Mouse (Mus musculus): Measurements from ENCODE around the gene Gpr146. TPM values are rescaled to one million over a fixed set of nuclear protein-coding genes. Genes with fewer than 3 reads are reported as not detected.

Gpr146 gene
- polyA plus RNA-seq, 1 experiment from 2014 or later, result 5.4 TPM

DNA sequence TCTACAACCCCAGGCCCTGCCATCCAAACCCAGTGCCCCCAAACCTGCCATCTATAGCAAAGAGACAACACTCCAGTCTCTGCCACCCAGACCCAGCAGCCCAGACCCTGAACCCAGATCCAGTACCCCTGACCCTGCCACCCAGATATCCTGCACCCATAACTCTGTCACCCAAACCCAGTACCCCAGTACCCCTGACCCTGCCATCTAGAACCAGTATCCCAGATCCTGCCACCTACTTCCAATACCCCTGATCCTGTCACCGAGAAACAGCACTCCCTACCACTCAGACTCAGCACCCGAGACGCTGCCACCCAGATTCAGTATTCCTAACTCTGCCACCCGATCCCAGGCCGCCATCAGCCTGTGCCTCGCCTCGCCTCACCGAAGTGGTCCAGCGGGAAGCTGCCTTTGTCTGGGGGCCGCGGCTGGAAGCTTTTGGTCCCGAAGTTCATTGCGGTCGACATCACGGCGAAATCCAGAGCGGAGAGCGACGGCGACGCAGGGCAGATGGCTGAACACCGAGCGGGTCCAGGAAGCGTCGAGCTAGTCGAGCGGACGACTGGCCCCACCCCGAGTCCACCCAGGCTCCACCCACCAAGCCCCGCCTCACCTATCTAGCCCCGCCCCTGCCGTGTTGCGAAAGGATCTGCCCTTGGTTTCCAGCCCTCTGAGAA lies 32.7 kb upstream of the Gpr146 start:
- peaks cover 30% of the 10 kb centered on the region for H3K36me3 ChIP-seq
- peak overlapping the region; percentile 95 for H3K9ac ChIP-seq
- peaks cover 29% of the 10 kb centered on the region for H3K4me1 ChIP-seq
- ATAC-seq (replicated peaks; ENCODE audit: low FRiP score), result peak; percentile 89
- peak overlapping the region; percentile 83 for H3K4me3 ChIP-seq (replicated peaks)
- H3K9me3 ChIP-seq (replicated peaks), result no peaks in the 10 kb centered on the region
- peak overlapping the region; percentile 96 for H3K4me2 ChIP-seq
- H3K27me3 ChIP-seq, result no peaks in the 10 kb centered on the region
- WGBS, result under 1% methylated on average over 33 of the region's 33 CpGs
- H3K27ac ChIP-seq, result peak overlapping the region; percentile 88

DNA sequence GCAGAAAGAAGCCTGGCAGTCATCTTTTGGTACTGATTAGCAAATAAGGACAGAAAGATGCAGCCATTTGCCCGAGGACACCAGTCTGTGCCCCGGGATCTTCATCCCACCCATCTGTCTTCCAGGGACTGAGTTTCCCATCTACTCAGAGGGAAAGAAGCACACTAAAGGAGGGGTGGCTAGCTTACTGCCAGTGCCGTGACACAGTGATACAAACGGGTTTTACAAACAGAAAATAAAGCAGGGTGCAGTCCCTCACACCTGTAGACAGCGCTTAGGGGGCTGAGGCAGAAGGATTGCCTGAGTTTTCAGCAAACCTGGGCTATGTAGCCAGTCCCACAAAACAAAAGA lies 32.2 kb upstream of the Gpr146 start:
- H3K4me3 ChIP-seq (replicated peaks), result peak overlapping the region; percentile 83
- peak; percentile 14; the same call in 1 of the 2 replicates for ATAC-seq (replicated peaks; ENCODE audit: low FRiP score)
- H3K27ac ChIP-seq, result peak overlapping the region; percentile 88; the same call in 1 of the 2 replicates
- H3K36me3 ChIP-seq, result peaks cover 24% of the 10 kb centered on the region
- peaks cover 29% of the 10 kb centered on the region for H3K4me1 ChIP-seq
- 9% methylated on average over 5 of the region's 5 CpGs for WGBS
- peak overlapping the region; percentile 95; the same call in 1 of the 2 replicates for H3K9ac ChIP-seq
- no peaks in the 10 kb centered on the region for H3K9me3 ChIP-seq (replicated peaks)
- peak overlapping the region; percentile 96 for H3K4me2 ChIP-seq
- H3K27me3 ChIP-seq, result no peaks in the 10 kb centered on the region

DNA sequence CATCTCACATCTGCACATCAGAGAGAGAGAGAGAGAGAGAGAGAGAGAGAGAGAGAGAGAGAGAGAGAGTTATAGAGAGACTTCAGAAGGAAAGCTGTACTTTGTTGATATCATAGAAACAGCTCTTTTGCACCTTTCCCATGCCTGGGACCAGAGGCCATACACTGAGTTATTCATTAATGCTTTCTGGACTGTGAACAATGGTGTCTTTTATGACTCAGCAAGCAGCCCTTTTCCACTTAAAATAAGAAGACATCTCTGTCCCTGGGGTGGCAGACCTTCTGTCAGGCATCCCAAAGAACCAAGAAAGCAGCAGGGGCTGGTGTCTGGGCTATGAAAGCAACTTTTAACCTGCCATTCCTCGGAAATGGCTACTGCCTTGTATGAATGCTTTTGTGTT lies 30.3 kb upstream of the Gpr146 start:
- peaks cover 8% of the 10 kb centered on the region for H3K36me3 ChIP-seq
- H3K27ac ChIP-seq, result peak overlapping the region; percentile 75; the same call in 1 of the 2 replicates
- H3K4me1 ChIP-seq, result peaks cover 37% of the 10 kb centered on the region
- no peak for ATAC-seq (replicated peaks; ENCODE audit: low FRiP score)
- H3K4me2 ChIP-seq, result no peak overlapping the region
- H3K27me3 ChIP-seq, result peaks cover 10% of the 10 kb centered on the region
- no peak overlapping the region for H3K4me3 ChIP-seq (replicated peaks)
- 64% methylated on average over 1 of the region's 1 CpGs for WGBS
- no peaks in the 10 kb centered on the region for H3K9me3 ChIP-seq (replicated peaks)
- H3K9ac ChIP-seq, result no peak overlapping the region

DNA sequence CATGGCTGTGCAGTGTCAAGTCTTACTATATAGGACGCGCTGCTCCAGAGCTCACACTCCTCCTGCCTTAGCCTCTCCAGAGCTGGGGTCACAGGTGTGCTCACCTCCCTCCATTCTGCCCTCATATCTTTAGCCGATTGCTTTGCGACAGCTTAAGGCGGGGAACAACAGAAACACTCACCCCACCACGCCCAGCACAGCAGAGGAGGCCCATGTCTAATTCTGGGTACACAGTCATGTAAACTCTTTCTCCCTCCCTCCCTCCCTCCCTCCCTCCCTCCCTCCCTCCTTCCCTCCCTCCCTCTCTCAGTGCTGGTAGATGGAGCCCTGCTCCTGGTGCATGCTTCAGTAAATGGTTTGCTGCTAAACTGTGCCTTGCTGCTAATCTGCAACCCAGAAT lies 27.8 kb upstream of the Gpr146 start:
- no peak for ATAC-seq (replicated peaks; ENCODE audit: low FRiP score)
- H3K9ac ChIP-seq, result no peak overlapping the region
- peaks cover 15% of the 10 kb centered on the region for H3K27me3 ChIP-seq
- H3K9me3 ChIP-seq (replicated peaks), result no peaks in the 10 kb centered on the region
- H3K4me1 ChIP-seq, result peaks cover 21% of the 10 kb centered on the region
- H3K27ac ChIP-seq, result no peak overlapping the region
- WGBS, result 78% methylated on average over 6 of the region's 6 CpGs
- no peaks in the 10 kb centered on the region for H3K36me3 ChIP-seq
- no peak overlapping the region for H3K4me3 ChIP-seq (replicated peaks)
- no peak overlapping the region for H3K4me2 ChIP-seq

DNA sequence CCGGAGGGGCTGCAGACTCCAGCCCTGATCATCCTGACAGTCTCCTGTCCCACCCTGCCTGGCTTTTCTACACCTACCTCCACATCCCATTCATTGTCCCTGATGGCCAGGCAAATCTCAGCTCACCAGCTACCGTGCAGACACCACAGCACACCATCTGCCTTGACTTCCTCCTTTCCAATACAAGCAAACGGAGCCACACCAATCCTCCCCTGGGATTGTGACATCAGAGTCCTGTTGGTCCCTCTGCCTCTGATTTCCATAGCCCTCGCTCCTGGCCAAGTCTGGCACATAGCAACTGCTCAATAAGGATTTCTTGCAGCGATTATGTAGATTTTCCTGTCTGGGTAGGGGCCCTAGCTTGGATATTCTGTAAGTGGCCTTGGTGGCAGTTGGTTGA lies 26.4 kb upstream of the Gpr146 start, which contains the start of gene Cox19:
Gene Cox19, minus strand, starts transcription at position 285 of the 400 bp plus-strand sequence.
- H3K4me1 ChIP-seq, result peaks cover 18% of the 10 kb centered on the region
- 39% methylated on average over 5 of the region's 5 CpGs for WGBS
- no peak within 1 kb of the TSS for H3K4me3 ChIP-seq (replicated peaks)
- no peak within 1 kb of the TSS for H3K27ac ChIP-seq
- no peak within 1 kb of the TSS for H3K9ac ChIP-seq
- no peak for ATAC-seq (replicated peaks; ENCODE audit: low FRiP score)
- no peaks in the 10 kb centered on the region for H3K36me3 ChIP-seq
- H3K9me3 ChIP-seq (replicated peaks), result no peaks in the 10 kb centered on the region
- no peak within 1 kb of the TSS for H3K4me2 ChIP-seq
- peaks cover 15% of the 10 kb centered on the region for H3K27me3 ChIP-seq

DNA sequence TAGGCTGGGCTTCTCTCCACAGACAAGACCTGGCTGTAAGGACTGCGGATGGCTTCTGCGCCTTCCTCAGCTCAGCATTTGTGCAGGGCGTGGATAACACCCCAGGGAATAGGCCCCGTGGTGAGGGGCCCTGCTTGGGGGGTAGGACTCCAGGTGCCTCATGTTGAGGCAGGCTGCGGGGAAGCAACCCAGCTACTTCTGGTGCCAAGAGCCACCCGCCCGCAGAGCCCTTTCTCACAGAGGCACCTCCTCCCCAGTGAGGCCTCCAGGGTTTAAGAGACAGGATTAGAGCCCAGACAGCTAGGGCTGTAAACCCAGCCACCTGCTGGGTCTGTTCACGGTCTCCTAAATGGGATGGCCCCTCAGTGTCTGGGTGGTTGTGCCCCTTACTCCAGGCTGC lies 25.9 kb upstream of the Gpr146 start:
- no peak overlapping the region for H3K4me3 ChIP-seq (replicated peaks)
- H3K9ac ChIP-seq, result no peak overlapping the region
- no peaks in the 10 kb centered on the region for H3K36me3 ChIP-seq
- 14% methylated on average over 8 of the region's 8 CpGs for WGBS
- ATAC-seq (replicated peaks; ENCODE audit: low FRiP score), result no peak
- H3K4me1 ChIP-seq, result peaks cover 19% of the 10 kb centered on the region
- H3K4me2 ChIP-seq, result no peak overlapping the region
- peaks cover 15% of the 10 kb centered on the region for H3K27me3 ChIP-seq
- no peaks in the 10 kb centered on the region for H3K9me3 ChIP-seq (replicated peaks)
- no peak overlapping the region for H3K27ac ChIP-seq

DNA sequence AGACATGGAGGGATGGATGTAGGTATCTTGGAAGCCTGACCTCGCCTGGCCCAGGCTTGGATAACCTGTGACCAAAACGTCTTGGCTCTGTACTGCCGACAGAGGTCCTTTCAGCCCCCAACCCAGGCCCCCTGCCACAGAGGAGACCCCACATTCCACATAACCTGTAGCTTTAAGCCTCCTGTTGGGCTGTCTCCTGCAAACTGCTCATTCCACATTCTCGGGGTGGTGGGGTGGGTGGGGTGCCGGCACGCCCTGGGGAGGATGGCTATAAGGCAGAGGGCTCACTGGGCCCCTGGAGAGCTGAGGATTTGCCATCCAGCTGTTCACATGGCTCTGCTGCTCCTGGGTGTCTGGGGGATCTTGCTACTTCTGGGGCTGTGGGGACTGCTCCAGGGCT lies 25.2 kb upstream of the Gpr146 start, which contains the start of gene Cyp2w1:
Gene Cyp2w1, plus strand, starts transcription at position 301 of the 400 bp plus-strand sequence.
- H3K9ac ChIP-seq, result no peak within 1 kb of the TSS
- 57% methylated on average over 6 of the region's 6 CpGs for WGBS
- H3K4me3 ChIP-seq (replicated peaks), result no peak within 1 kb of the TSS
- H3K9me3 ChIP-seq (replicated peaks), result no peaks in the 10 kb centered on the region
- H3K4me1 ChIP-seq, result peaks cover 20% of the 10 kb centered on the region
- H3K4me2 ChIP-seq, result no peak within 1 kb of the TSS
- H3K36me3 ChIP-seq, result no peaks in the 10 kb centered on the region
- H3K27me3 ChIP-seq, result peaks cover 15% of the 10 kb centered on the region
- H3K27ac ChIP-seq, result no peak within 1 kb of the TSS
- ATAC-seq (replicated peaks; ENCODE audit: low FRiP score), result no peak

DNA sequence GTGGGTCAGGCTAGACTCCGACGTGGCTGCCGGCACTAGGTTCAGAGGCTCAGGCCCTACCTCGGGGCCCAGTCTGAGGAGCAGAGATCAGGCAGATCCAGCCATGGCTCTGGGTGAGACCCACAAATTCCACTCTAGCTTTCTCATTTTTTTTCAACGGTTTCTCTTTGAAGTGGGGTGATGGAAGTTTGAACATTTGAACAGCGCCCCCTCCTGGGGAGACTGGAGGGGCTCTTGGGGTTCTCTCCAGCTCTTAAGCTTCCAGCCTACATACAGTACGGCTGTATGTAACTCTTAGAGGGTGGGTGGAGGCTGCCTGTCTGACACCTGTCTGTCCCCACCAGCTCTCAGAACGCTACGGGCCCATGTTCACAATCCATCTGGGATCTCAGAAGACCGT lies 24.0 kb upstream of the Gpr146 start:
- WGBS, result 60% methylated on average over 10 of the region's 10 CpGs
- ATAC-seq (replicated peaks; ENCODE audit: low FRiP score), result no peak
- Histone ChIP-seq H3K4me2 (no peak overlapping the region), H3K27me3 (peaks cover 15% of the 10 kb centered on the region), H3K36me3 (no peaks in the 10 kb centered on the region), H3K4me1 (peaks cover 20% of the 10 kb centered on the region), H3K4me3 (replicated peaks) (no peak overlapping the region), H3K9me3 (replicated peaks) (no peaks in the 10 kb centered on the region), H3K27ac (no peak overlapping the region), H3K9ac (no peak overlapping the region)

DNA sequence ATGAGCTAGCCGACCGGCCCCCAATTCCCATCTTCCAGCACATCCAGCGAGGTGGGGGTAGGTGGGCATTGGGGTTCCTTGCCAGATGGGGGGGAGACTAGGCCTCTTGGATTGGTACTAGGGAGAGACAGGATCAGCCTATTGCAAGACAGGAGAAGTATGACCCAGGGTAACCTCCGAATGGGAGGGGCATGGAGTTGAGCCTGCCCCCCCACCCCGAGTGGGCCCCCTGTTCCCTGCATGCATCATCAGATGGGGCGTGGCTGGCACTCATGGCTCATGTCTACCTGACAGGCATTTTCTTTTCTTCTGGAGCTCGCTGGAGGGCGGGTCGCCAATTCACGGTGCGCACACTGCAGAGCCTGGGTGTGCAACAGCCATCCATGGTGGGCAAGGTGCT lies 23.6 kb upstream of the Gpr146 start:
- H3K9ac ChIP-seq, result no peak overlapping the region
- no peak overlapping the region for H3K4me3 ChIP-seq (replicated peaks)
- WGBS, result 86% methylated on average over 11 of the region's 11 CpGs

DNA sequence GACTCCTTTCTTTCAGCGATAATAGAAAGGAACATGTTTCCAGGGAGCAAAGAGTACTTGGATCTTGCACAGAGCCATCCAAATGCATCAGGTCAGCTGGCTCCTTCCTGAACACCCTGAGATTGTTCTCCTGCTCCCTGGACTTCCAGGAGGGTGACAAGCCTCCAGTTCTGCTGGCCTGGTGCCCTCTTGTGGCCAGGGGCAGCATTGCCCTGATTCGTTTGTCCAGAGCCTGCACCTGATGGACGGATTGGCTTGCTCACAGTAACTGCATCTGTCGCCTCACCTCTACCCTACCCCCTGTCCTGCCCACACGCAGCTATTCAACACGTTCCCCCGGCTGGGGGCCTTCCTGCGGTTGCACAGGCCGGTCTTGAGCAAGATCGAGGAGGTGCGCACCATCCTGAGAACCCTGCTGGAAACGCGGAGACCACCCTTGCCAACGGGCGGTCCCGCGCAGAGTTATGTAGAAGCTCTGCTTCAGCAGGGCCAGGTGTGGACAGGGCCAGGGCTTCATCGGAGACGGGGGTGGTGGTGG lies 22.2 kb upstream of the Gpr146 start:
- Histone ChIP-seq H3K27me3 (peaks cover 15% of the 10 kb centered on the region), H3K4me1 (peaks cover 20% of the 10 kb centered on the region), H3K9ac (no peak overlapping the region), H3K36me3 (0 out of 2 replicates have a peak, but pooled peaks cover 5% of the 10 kb centered on the region), H3K4me2 (no peak overlapping the region), H3K4me3 (replicated peaks) (no peak overlapping the region), H3K9me3 (replicated peaks) (no peaks in the 10 kb centered on the region), H3K27ac (no peak overlapping the region)
- WGBS, result 36% methylated on average over 19 of the region's 19 CpGs
- ATAC-seq (replicated peaks; ENCODE audit: low FRiP score), result 0 out of 2 replicates have a peak, but pooled peaks have one; percentile 13

More for the DNA sequence above, 23.6 kb upstream of the Gpr146 start:
- ATAC-seq (replicated peaks; ENCODE audit: low FRiP score), result no peak
- H3K27me3 ChIP-seq, result peaks cover 15% of the 10 kb centered on the region
- no peaks in the 10 kb centered on the region for H3K36me3 ChIP-seq
- peaks cover 20% of the 10 kb centered on the region for H3K4me1 ChIP-seq
- H3K4me2 ChIP-seq, result no peak overlapping the region
- H3K9me3 ChIP-seq (replicated peaks), result no peaks in the 10 kb centered on the region
- no peak overlapping the region for H3K27ac ChIP-seq

DNA sequence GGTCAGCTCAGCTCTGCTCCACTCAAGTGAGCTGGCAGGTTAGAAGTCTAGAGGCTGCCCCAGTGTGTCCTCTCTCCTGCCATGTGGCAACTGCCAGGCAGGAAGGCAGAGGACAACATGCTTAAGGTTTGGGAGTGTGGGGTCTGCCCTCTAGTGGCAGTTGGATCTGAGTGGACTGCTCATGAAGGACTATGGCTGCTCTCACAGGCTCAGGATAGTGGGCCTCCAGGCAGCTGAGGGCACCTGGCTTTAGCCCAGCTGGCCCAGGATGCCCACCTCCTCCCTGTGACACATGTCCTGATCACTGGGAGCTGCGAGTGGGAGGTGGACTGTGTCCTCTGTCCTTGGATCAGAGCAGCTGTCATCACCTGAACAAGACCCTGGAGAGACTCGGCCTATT lies 18.8 kb upstream of the Gpr146 start:
- no peak for ATAC-seq (replicated peaks; ENCODE audit: low FRiP score)
- Histone ChIP-seq H3K36me3 (peaks cover 14% of the 10 kb centered on the region; the same call in 1 of the 2 replicates), H3K4me3 (replicated peaks) (no peak overlapping the region), H3K4me2 (no peak overlapping the region), H3K27ac (no peak overlapping the region), H3K9me3 (replicated peaks) (no peaks in the 10 kb centered on the region), H3K9ac (no peak overlapping the region), H3K4me1 (peaks cover 12% of the 10 kb centered on the region; the same call in 1 of the 2 replicates), H3K27me3 (no peaks in the 10 kb centered on the region)
- WGBS, result 72% methylated on average over 2 of the region's 2 CpGs

DNA sequence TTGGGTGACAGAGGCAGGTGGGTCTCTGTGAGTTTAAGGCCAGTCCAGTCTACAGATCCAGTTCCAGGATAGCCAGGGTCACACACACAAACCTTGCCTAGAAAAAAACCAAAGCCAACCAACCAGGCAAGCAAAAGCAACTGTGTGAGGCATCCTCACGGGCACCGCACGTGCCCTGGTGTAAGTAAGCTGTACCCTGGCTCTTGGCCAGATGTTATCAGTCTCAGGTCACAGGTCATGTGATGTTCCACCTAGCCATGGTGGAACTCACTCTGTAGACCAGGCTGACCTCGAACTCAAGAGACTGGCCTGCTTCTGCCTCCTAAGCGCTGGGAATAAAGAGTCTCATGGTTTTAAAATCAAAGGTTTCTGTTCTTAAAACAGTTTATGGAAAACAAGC lies 18.3 kb upstream of the Gpr146 start:
- ATAC-seq (replicated peaks; ENCODE audit: low FRiP score), result no peak
- Histone ChIP-seq H3K36me3 (peaks cover 14% of the 10 kb centered on the region; the same call in 1 of the 2 replicates), H3K9me3 (replicated peaks) (no peaks in the 10 kb centered on the region), H3K4me3 (replicated peaks) (no peak overlapping the region), H3K9ac (no peak overlapping the region), H3K27me3 (no peaks in the 10 kb centered on the region), H3K4me2 (no peak overlapping the region), H3K27ac (no peak overlapping the region), H3K4me1 (peaks cover 13% of the 10 kb centered on the region)
- 93% methylated on average over 5 of the region's 5 CpGs for WGBS

All from kidney, embryonic 15.5 days (tissue).